ENCODE assay signal across 24 mouse cellular contexts in genomic region chr11:24377530-24377929, GRCm38 (mm10).
"Had no signal": no experiment of that assay in that cellular context is flagged by ENCODE, and none has a peak within 500 bp of the region (broad histone marks: within the 10 kb centered on the region; RNA-seq: fewer than 3 reads in every experiment).

No protein-coding gene starts in this region.

- H3K27ac ChIP-seq: heart, adult 2 months; hindbrain, embryonic 10.5 days; hindbrain, embryonic 12.5 days; hindbrain, embryonic 14.5 days; intestine, embryonic 15.5 days; layer of hippocampus, adult 2 months; limb, embryonic 13.5 days; limb, embryonic 15.5 days; liver, embryonic 12.5 days had no signal

- H3K4me3 ChIP-seq: heart, adult 2 months; heart, embryonic 12.5 days; hindbrain, embryonic 10.5 days; hindbrain, embryonic 12.5 days; intestine, embryonic 15.5 days; layer of hippocampus, adult 2 months; limb, embryonic 13.5 days; limb, embryonic 15.5 days; liver, embryonic 12.5 days had no signal

- H3K4me1 ChIP-seq: liver, embryonic 12.5 days had no signal

- H3K36me3 ChIP-seq: heart, embryonic 12.5 days; hindbrain, embryonic 10.5 days; hindbrain, embryonic 12.5 days; intestine, embryonic 15.5 days; limb, embryonic 13.5 days; limb, embryonic 15.5 days; liver, embryonic 12.5 days had no signal

- H3K9me3 ChIP-seq: heart, embryonic 12.5 days; hindbrain, embryonic 10.5 days; hindbrain, embryonic 12.5 days; intestine, embryonic 15.5 days; limb, embryonic 13.5 days; limb, embryonic 15.5 days; liver, embryonic 12.5 days had no signal

- H3K27me3 ChIP-seq: heart, embryonic 12.5 days; intestine, embryonic 15.5 days; limb, embryonic 13.5 days; limb, embryonic 15.5 days; liver, embryonic 12.5 days had no signal

- DNase-seq: gastrocnemius, postnatal 14 days; gastrocnemius, postnatal 36 days; heart, adult 2 months; heart, postnatal 10 days; heart, postnatal 4 days; kidney, adult 18-20 months; kidney, adult 8-10 months; kidney, postnatal 10 days; kidney, postnatal 25 days; kidney, postnatal 4 days; layer of hippocampus, postnatal 36 days; left cerebral cortex, postnatal 4 days had no signal

- ATAC-seq: hindbrain, embryonic 16.5 days; inflammation-experienced regulatory T-cells, adult 6 months; intestine, embryonic 15.5 days; intestine, postnatal 0 days; liver, embryonic 12.5 days had no signal
